Mouse (Mus musculus) kidney, postnatal 25 days (tissue): ENCODE data around the gene Ankrd24.

ENCODE experiments used
- DNase-seq, 2 experiments: peaks; one replicate each; pipeline ENCODE4 v3.0.0; 2021; ENCODE audit warnings: mixed read lengths in 2 of 2

Ankrd24 gene

GRCm38 (mm10) chr10:81628390-81628789 is at the start of gene Ankrd24:
Gene Ankrd24, plus strand, starts transcription at chr10:81628540.
- DNase-seq: no peak

DNA sequence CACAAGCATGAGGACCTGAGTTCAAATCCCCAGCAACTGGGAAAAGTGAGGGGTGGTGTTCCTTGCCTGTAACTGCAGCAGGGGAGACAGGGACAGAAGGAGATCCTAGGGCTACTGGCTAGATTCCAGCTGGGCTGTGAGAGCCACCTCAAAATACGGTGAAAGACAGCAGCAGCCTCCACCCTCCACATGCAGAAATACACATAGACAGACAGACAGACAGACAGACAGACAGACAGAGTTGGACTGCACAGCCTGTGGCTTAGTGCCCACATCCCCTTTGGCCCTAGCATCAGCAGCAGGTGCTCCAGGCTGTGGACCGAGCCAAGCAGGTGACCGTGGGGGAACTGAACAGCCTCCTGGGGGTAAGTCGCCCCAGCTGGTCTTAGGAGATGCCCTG is 48.4 kb upstream of the Ankrd24 start:
- DNase-seq: no peak

- peak; percentile 38 to 68 for DNase-seq
Observed at GRCm38 (mm10) chr10:81580441-81581070, 47.8 kb upstream of the Ankrd24 start.

GRCm38 (mm10) chr10:81583347-81583746 is 45.0 kb upstream of the Ankrd24 start:
- no peak for DNase-seq

DNA sequence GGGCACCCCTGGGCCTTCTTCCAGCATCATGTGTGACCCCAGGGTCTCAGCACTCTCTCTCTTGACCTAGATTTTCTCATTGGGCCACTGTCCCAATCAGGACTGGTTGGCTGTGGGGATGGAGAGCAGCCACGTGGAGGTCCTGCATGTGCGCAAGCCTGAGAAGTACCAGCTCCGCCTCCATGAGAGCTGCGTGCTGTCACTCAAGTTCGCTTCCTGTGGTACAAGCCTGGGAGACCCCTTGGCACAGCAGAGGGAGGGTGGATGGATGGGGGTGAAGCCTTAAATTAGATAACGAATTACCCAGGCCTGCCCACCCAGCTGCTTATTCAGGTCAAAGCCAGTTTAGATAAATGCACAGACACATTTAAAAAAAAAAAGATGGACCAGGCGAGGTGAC is 39.6 kb upstream of the Ankrd24 start:
- no peak for DNase-seq

- no peak for DNase-seq
Observed at GRCm38 (mm10) chr10:81591846-81592245, 36.5 kb upstream of the Ankrd24 start.

DNA sequence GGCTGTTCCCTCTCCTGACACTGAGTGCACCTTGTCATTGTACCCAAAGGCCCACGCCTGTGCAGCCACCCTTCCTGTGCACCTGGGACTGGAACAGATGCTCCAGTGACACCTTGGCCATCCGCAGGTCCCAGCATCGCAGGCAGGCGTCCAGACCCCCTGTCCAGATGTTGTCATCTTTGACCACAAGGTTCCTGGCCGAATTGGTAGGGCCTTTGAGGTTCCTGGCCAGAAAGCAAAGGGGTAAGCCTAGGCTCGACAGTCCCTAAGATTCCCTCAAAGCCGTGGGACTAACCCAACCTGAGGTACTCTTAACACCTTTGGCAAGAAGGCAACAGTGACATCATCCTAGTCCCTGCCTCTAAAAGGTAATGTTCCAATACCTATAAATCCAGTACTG is 35.7 kb upstream of the Ankrd24 start:
- no peak for DNase-seq

DNA sequence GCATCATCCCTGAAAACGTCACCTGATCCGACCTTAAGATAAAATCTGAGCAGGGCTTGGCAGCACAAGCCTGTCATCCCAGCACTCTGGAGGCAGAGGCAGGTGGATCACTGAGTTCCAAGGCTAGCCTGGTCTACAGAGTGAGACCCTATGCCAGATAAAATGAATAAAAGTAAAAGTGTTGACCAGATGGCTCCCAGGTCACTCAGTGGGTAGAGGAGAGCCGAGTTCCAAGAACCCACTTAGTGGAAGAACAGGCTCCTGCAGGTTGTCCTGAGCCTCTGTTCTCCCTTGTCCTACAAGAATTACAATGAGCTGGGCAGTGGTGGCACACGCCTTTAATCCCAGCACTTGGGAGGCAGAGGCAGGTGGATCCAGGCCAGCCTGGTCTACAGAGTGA is 35.1 kb upstream of the Ankrd24 start:
- DNase-seq: no peak

- no peak for DNase-seq
Observed at GRCm38 (mm10) chr10:81593935-81594334, 34.4 kb upstream of the Ankrd24 start.

- peak in 1 of 2 experiments; percentile 36 for DNase-seq
Observed at GRCm38 (mm10) chr10:81595599-81595998, 32.7 kb upstream of the Ankrd24 start.

DNA sequence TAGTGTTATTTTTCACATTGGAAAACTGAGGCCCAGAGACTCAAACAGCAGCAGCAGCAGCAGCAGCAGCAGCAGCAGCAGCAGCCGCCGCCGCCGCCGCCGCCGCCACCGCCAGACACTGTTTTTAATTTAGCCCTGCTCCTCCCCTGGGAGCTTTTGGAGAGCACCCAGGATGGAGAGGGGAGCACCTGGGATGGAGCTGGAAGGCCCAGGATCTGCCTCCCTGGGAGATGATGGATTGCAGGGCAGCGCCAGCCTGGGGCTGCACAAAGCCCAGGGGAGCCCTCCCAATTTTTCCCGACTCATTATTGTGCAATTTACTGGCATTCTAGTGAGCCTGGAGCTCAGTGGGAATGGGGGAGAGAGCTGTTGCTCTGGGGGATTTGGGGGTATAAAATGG is 31.7 kb upstream of the Ankrd24 start:
- DNase-seq: peak in 1 of 2 experiments; percentile 40

DNA sequence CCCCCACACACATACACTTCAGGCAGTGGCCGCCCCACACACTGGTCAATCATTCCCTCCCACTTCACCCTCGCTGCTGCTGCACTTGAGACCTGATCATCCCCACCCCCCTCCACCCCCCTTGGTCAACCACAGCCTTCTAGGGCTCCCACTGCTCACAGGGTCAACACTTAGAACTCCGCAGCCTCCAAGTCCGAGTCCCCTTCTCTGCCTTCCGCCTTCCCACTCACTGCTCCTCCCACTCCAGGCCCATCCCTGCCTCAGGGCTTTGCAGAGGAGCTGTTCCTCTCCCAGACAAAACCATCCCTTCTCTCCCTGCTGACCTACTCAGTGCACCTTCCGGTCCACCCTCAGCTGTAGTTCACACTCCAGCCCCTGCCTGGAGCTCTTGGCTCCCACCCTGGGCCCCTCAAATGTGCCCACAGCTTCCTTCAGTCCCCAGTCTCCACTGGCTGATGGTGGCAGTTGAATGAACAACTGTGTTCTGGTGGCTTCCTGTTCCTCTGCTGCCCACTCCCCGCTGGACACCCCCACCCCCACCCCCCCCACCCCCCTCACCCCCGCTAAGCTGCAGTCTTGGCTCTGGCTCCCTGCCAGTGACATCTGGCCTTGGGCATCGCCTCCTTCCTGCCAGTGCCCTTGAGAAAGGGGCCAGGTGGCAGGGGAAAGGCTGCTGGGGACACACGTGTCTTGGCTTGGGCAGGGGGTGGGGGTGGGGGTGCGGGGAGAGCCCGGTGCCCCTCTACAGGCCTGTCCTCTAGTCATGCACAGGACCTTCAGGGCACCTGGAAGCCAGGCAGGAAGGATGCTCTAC is 31.0 kb upstream of the Ankrd24 start:
- DNase-seq: peak; percentile 32 to 68

GRCm38 (mm10) chr10:81598342-81598741 is 30.0 kb upstream of the Ankrd24 start:
- no peak for DNase-seq

GRCm38 (mm10) chr10:81598871-81599270 is 29.5 kb upstream of the Ankrd24 start:
- no peak for DNase-seq

GRCm38 (mm10) chr10:81599630-81600029 is 28.7 kb upstream of the Ankrd24 start:
- DNase-seq: no peak

DNA sequence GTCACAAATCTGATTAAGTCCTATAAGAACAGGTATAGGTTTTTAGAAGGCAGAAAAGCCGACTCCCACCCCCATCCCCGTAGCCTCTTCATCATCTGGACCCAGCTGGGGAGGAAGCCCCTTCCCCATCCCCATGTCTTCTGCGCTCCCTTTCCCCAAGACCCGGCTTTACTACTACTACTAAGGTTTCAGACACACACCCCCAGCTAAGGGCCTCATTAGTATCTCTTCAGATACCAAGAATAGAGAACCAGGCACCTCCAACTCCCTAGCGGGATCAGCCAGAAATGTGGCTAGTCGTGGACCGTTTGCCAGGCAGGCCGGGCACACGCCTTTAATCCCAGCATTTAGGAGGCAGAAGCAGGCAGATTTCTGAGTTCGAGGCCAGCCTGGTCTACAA is 28.2 kb upstream of the Ankrd24 start:
- no peak for DNase-seq

GRCm38 (mm10) chr10:81600738-81601203 is 27.6 kb upstream of the Ankrd24 start, which contains the start of gene Tle6:
Gene Tle6, minus strand, starts transcription at chr10:81601073.
- DNase-seq: peak; percentile 97 to 98

DNA sequence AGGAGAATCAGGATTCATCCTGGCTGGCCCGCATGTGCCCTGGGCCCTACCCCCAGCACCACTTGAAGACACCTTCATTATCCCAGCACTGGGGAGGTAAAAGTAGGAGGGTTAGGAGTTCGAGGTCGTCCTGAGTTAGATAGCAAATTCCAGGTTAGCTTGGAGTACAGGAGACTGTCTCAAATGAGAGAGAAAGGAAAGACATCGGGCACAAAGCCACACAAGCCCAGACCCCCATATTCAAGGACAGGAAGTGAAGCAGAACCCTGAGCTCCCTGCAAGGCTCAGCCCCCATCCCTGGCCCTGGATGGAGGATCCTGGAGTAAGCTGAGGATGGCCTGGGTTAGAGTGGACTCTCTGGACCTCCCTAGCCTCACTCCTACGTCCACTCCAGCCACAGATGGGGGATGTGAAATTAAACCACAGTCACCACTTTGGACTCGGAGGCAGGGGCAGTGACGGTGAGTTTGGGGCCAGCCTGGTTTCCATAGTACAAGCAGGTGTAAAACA is 26.9 kb upstream of the Ankrd24 start:
- no peak for DNase-seq

GRCm38 (mm10) chr10:81602741-81603151 is 25.6 kb upstream of the Ankrd24 start:
- peak; percentile 7 to 52 for DNase-seq

DNA sequence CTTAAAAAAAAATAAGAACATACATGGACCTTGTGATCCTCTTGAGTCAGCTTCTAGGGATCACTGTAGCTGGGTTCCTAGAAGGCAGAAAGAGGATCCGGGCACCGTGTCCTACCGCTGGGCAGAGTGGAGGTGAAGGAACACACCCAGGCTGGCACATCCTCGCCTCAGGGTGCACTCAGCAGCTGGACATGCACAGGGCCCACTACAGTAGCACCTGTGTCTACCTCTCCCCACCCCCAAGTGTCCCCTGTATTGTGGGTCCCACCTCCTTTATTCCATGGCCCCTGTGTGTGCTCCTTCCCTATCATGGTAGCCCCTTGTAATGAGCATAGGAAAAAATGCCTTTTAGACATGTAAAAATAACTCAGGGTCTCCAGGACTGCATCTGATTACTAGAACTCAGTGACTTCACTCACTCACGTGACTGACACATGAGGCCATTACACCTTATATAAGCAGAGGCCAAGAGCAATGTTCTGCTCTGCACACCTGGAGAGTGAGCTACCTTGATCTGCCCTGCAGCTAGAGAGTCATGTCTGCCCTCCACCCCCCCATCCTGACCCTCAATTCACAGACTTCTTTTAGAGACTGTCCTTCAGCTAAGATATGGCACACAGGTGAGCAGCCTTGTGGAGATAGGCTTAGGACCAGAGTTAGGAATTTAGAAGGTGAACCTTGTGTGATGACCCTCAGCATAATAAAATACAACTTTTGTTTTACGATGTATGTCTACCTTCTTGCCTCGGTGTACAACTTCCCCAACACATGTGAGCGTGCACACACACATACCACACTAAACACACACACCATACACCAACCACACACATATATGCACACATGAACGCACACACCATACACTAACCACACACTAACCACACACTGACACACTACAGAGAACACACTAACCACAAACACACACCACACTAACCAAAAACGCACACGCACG is 24.0 kb upstream of the Ankrd24 start:
- DNase-seq: peak in 1 of 2 experiments; percentile 45

DNA sequence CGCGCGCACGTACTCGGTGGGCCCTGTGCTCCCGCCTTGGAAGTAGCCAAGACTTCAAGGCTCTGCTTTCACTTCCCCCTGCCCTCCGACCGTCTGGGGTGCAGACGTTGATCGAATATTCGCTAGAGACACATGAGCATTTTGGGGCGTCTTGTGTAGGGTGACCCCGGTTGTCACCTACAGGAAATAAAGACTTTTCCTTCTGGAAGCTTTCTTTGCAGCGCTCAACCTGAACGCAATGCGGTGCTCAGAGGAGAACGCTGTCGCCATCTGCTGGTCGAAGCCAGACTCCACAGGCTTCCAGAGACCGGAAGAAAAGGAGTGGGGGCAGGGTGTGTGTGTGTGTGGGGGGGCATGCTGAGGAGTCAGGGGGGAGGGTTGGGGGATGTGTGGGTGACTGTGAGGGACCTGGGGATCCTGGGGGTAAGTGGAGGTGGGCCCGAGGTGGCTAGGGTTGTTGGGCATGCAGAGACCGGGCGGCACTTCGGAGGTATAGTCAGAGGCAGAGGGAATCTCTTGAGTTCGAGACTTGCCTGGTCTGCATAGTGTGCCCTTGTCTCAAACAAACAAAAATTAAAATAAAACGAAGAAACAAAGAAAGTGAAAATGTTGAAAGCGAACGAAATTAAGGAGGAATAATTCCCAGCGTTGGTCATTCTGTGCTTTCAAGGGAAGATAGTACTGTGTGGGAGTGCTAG is 23.2 kb upstream of the Ankrd24 start:
- DNase-seq: peak; percentile 90

GRCm38 (mm10) chr10:81605666-81605973 is 22.7 kb upstream of the Ankrd24 start:
- DNase-seq: no peak
